Mouse (Mus musculus): ENCODE data around the gene Paics. TPM values are rescaled to one million over a fixed set of nuclear protein-coding genes. Genes with fewer than 3 reads are reported as not detected.
"Not testable (repeated sequence)": the region's sequence is repeated elsewhere in the genome, so short reads cannot be mapped to it uniquely, and the experiment has no call there.

The Paics gene
- polyA plus RNA-seq (2015; fragmentation: Nextera tagmentation; extraction: Ambion mirVana) = 200 and 225 TPM in 2 replicates

DNA sequence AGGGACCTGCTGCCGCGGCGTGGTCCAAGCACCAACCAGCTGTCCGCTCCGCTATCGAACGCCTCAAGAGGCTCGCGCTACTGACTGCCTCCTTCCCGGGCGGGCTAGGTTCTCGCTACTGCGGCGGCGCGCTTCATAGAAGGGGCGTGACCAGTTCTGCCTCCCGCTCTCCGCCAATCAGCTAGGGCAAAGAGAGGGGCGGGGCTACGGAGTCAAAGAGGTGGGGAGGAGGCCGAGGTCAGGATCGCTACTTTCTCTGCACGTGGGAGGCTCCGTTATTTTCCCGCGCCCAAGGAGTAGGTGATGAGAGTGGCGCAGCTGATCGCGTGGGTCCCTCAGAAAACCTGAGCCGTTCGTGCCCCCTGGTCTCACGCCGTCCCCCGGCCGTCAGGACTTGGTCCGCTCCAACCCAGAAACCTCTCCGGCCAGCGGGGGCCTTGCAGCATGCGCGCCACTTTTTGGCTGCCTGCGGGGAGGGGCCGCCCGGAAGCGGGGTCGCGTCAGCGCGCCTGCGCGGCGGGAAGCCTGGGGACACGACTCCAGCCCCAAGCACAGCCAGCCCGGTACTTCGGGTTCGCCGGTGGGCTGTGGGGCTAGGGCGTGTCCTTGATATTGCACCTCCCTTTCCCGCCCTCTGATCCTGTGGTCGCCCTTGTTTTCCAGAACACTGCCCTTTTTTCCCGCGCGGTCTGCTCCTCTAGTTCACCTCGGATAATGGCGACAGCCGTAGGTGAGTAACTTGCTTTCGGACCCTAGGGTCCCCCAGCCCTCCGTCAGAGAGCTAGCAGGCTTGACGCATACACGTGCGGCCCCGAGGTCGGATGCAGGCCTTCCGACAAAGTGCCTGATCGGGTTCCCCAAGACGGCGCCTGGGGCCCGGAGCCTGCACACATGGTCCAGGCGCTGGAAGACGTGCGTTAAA, at the start of gene Paics, which contains the start of gene Ppat:
Gene Paics (plus strand): TSS at position 202 of the 922 bp plus-strand sequence.
Gene Ppat (minus strand): TSS at position 473 of the 922 bp plus-strand sequence.
- peak; percentile 98 for DNase-seq (ENCODE audit: low spot score)

DNA sequence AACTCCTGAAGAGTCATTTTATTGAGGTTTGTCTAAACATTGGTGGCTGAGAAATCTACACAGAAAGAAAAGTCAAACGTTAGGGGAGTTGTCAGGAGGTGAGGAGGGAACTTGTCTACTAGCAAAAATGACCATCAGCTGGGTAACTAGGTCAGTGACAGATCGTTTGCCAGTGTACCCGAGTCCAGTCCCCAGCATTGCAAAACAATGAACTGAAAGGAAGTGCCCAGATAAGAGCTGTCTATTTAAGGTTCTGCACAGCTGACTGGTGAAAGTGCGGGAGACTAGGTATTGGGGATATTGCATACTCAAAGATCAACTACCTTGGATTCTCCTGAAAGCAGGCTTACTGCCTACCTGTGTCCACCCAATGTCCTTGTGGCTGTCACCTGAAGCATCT, 49.0 kb upstream of the Paics start:
- DNase-seq (ENCODE audit: low spot score) = no peak

DNA sequence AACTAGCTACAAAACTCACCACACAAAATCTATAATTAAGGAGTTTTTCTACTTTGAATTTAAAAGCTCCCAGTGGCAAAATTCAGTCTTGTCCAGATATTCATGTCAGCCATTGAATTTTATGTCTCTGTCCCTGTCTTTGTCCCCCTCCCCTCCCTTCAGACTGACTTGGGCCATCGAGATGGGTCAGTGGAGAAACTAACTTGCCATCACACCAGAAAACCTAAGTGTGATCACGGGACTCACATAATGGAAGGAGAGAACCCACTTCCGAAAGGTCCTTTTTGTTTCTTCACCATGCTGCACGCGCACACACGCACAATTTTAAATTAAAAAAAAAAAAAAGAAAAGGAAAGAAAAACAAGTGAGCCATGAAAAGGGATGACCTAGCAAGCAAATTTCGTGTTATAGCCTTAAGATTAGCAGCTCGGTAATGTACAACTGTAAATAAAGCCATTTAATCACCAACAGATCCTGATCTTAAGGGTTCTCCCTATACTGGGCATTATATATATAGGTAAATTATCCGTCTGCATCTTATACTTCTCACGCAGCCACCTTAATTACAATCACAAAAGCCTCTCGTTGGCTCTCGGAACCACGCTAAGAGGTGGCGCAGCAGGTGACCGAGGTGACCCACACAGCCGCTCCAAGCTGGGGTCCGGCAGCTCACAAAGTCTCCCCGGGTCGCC, 46.2 kb upstream of the Paics start:
- peak; percentile 2 for DNase-seq (ENCODE audit: low spot score)

DNA sequence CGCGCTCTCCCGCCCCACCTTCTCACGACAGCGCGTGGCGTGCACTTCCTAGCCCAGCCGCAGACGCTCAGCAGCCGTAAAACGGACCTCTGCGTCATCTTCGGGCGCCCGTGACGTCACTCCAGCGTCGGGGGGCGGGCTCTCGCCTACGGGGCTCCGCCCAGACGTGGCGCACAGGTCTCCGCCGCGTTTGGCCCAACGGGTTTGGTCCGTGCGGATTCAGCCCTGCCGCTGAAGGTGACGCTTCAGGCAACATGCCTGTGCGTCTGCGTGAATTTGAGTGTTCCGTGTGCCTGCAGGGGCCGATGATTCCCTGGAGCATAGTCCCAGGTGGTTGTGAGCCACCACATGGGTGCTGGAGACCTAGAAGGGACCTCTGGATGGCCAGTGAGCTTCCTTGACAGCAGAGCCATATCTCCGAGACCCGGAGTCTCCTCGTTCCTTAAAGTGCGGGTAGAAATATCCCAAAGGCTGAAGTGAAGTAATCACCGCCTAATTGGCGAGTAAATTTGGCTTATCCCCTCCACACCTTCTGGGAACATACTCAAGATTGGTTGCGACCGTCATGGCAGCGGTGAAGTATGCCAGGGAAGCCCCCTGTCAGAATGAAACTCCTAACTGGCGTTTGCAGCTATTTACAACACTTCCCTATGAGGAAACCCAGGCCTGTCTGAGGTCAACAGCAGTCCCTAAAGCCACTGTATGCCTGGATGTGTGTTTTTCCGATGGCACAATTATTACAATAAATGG, 45.5 kb upstream of the Paics start, which contains the start of gene Aasdh:
Gene Aasdh (minus strand): TSS at position 110 of the 750 bp plus-strand sequence.
- peak; percentile 97 for DNase-seq (ENCODE audit: low spot score)

DNA sequence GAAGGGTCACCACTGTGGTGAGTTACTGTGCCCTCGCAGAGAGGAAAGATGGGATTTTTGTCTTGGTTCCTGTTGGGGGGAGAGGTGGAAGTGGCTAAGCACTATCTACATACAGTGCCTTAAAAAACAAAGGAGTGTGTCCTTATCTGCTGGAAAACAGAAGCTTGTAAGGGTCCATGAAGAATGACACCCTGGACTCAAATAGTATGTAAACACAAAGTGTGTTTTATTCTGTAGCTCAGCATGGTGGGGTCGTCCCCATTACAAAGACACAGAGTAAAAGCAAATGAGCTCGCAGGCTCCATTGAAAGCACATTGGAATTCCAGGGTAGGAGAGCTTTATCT, 45.0 kb upstream of the Paics start:
- DNase-seq (ENCODE audit: low spot score) = no peak

DNA sequence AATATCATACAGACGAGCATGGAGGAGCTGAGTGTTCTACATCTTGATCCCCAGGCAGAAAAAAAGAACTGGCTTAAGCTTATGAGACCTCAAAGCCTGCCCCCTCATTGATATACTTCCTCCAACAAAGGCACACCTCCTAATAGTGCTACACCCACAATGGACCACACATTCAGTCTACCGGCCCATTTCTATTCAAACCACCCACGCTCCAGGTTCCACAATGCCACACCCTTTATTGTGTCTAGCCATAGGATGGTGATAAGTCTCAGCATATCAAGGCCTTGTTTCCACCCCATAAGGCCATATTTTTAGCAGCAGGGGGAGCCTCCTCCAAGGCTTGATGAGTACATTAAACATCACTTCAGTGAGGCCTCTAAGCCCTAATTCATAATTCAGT, 40.3 kb upstream of the Paics start:
- DNase-seq (ENCODE audit: low spot score) = no peak

DNA sequence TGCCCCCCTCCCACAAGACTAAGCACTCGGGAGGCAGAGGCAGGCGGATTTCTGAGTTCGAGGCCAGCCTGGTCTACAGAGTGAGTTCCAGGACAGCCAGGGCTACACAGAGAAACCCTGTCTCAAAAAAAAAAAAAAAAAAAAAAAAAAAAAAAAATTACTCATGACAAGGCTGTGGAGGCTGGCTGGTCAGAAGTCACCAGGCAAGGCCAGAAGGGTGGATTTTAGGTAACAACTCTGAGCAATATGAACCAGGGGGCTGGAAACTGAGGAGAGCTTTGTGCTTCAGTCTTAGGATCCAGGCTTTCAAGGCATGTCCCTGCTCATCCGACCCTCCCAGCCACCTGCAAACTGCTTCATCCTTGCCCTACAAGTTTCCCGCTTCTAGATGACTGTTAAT, 38.6 kb upstream of the Paics start:
- not testable (repeated sequence) for DNase-seq (ENCODE audit: low spot score)

DNA sequence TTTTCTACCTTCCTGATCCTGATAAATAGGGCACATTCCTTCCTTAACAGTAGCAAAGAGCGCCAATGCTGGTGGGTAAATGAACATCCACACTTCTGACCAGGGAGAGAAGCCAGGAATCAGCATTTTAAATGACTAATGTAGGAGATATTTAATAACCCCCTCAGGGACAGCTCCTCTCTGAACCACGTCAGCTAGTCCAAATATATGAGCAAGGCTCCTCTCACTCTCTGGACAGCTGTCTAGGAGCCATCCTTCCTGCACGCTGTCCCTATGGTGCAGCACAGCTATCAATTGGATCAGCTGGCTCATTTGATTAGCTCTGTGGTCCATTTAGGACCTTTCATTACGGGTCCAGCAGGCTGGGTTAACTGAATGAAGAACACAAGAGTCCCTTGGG, 28.3 kb upstream of the Paics start:
- no peak for DNase-seq (ENCODE audit: low spot score)

DNA sequence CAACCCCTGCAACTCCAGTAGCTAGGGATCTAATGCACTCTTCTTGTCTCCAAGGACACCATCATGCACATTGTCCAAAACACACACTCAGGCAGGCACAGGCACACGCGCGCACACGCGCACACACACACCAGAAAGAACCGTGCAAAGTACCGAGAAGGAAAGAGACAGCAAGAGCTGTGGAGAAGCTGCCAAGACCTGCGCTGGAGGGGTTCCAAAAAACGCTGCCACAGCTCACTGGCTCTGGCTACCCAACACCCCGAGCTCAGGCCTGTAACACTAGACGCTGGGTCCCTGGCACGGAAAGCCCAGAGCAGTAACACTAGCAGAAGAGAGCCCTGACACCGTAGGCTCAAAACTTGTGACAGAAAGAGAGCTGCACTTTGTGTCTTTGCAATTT, 27.7 kb upstream of the Paics start:
- no peak for DNase-seq (ENCODE audit: low spot score)

DNA sequence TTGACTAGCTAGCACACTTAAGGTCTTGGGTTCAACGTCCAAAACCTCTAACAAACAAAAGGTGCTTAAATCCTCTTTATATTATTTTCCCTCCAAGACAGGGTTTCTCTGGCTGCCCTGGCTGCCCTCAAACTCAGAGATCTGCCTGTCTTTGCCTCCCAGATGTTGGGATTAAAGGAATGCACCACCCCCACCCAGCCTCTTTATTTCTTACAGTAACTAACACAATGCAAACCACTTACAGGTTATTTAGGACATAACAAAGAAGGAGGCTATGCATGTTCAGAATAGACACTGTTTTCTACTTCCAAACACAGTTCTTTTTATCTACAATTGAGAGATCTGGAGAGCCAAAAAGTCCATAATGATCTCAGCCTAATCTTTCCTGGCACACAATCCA, 26.8 kb upstream of the Paics start:
- DNase-seq (ENCODE audit: low spot score) = no peak

DNA sequence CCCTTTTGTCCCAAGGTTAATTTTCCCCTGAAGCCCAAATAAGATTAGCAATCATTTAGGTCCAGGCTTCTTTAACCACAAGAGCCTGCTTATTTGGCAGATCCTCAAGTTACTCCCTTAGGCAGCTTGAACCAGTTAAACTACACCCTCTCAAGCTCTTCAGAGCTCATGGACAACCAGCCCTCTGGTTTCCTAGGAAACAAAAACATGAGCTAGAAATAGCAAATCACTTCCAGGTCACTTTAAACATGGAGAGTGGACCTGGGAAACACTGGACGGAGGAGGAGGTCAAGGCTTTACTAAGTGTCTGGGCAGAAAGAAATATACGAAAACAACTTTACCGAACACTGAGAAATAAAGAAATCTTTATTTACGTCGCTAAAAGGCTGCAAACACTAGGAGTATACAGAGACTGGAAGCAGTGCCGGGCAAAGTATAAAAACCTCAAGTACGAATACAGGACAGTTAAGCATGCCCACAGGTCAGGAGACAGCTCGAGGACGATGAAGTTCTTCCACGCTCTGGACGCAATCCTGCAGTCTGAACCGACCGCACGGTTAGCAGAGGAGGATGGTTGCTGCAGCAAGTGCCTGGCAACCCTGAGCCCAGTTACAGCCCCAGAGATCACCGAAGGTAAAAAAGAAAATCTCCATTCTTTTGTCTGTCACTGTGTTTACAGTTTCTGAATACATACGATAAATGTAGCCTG, 22.8 kb upstream of the Paics start:
- DNase-seq (ENCODE audit: low spot score) = no peak

DNA sequence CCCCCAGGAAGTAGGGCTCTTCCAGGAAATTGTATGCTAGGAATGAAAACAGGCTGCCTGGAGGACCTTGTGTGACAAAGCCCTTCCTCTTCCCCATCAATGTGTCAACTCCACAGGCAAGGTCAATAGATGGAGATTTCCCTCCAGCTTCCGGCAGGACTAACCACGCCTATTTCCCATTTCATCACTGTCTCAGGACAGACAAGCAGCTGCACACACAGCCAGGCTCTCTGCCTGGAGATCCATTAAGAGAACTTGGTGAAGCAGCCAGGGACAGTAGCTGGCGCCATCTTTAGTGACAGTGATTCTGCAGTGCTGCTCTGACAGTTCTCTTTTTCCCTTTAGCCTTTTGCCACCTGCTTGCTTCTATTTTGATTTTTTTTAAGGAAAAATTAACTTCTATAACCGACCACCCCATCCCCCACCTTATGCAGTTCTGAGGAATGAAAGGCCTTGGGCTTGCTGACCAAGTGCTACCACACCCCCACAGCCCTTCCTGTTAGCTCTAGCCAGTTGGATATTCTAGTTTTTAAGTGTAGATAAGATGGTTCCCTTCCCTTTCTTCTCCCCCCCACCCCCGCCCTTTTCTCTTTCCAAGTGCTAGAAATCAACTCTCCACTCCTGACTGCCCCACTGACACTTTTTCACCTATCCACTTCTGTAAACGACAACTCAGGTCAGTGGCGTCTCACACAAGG, 21.8 kb upstream of the Paics start:
- no peak for DNase-seq (ENCODE audit: low spot score)

DNA sequence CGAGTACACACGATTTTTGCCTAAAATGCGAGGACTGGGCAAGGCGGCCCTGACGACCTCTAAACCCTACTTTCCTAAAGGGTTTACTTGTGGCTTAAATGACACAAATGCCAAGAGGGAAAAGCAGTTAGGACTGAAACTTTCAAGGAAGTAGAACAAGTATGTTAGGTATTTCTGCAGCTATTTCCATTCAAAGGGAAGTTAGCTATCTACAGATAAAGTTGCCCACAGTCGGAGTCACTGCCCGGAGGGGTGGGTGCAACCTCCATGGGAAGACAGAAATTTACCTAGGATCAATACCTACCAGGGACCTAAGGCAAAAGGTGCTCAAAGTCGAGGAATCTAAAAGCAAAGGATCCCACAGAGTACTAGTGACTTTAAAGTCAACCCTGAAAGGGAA, 11.4 kb upstream of the Paics start:
- no peak for DNase-seq (ENCODE audit: low spot score)

DNA sequence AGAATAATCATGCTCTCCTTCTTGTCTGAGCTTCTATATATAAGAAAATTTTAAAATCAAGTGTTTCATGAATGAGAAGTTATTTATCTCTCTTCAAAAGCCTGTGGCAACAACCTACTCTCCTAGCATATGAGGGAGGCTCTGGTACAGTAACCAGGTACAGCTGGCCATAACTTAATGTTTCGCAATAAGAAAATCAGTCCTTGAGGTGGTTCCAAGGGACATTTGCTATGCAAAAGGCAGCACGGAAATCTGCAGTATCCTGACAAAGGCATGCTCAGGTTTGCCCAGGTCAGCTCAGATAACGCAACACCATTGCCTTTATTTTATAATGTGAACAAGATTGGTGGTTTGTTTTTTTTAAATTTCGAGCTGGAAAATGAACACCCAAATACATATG, 9.1 kb upstream of the Paics start:
- no peak for DNase-seq (ENCODE audit: low spot score)

DNA sequence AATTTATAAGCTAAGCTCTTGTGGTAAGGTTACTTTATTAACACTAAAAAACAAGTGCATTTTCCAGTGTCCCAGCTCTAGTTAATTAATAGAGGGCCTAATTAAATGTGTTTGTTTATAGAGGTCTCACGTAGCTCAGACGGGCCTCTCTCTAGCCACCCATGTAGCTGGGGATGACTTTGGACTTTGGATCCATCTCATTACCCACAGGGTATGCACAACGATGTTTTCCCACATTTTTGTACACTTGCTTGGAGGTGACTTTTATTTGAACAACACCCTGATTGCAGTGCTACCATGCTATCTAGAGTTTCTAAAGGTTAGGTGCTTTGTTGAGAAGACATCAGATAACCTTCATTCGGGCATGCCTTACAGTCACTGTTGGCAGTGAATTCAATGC, 8.6 kb upstream of the Paics start:
- DNase-seq (ENCODE audit: low spot score) = no peak

DNA sequence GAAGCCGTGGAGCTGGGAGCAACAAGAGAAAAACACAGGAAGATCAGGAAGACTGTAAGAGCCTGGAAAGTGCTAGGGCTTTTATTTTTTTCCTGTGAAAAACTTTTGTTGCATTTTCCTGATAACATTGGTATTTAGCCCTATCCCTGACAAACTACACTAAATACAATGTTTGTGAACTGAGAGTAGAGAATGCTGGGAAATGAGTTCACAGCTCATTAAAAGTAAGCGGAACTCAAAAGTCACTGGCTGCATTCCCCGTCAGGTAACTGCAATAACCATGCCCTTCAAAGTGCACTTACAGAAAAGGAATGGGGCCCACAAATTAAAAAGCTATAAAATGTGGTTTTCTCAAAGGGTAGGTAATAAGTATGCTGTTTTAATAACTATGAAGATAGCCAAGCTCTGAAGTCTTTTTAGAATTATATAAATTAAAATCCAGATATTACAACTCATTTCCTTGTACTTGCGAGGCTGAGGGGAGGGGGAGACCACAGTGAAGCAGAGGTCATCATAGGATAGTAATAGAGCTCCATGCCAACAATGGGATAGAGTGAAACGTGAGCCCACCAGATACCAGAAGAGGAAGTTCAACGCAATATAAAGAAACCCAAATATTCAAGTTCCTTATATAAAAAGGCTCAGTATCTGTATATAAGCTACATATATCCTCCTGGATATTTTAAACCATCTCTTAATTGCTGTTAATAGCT, 6.0 kb upstream of the Paics start:
- no peak for DNase-seq (ENCODE audit: low spot score)

DNA sequence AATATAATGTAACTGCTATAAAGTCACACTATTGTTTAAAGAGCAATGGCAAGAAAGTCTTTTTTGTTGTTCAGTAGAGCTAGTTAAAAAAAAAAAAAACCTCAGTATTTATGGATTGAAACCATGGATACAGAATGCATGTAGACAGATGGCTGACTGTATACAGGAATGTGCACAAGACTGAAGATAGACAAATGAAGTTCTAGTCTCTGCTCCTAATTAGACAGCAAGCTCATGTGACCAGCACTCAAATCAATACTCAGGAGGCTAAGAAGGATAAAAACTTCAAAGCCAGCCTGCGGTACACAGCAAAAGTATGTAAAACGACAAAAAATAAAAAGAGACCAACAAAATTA, 5.5 kb upstream of the Paics start:
- DNase-seq (ENCODE audit: low spot score) = no peak

DNA sequence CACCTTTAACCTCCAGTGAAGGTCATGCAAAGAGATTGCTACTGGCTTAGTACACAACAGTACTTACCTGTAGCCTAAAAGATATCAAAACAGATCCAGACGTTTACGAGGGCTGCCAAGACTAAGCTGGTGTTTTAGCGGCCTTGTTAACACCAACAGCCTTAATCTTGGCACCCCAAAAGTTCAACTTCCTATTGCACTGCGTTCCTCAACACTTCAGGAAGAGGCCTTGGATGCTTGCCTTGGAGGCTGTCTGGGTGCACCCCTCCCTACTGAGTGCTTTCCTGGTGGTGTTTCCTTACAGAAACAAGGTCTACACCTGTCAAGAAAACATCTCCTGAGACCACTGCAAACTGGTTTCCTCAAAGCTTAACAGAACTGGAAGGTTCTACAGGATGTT, 4.0 kb upstream of the Paics start:
- no peak for DNase-seq (ENCODE audit: low spot score)

DNA sequence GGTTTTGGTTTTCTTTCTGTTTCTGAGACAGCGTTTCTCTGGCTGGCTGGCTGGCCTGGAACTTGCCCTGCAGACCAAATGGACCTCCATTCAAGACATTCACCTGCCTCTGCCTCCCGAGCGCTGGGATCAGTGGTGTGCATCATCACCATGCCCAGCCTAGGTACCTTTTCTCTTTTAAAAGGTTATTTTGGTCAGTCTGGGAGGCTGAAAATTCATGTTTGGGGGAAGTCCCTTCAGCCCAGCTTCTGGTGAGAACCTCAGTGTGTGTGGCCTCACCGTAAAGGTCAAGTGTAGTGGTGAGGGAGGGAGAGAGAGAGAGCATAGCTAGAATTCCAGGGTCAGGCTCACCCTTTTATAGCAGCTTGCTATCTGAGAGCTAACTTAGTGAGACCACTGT, 3.3 kb upstream of the Paics start:
- no peak for DNase-seq (ENCODE audit: low spot score)

All from thymus, postnatal 0 days (tissue).